Mouse (Mus musculus): ENCODE measurements around the gene Slc1a1.

DNA sequence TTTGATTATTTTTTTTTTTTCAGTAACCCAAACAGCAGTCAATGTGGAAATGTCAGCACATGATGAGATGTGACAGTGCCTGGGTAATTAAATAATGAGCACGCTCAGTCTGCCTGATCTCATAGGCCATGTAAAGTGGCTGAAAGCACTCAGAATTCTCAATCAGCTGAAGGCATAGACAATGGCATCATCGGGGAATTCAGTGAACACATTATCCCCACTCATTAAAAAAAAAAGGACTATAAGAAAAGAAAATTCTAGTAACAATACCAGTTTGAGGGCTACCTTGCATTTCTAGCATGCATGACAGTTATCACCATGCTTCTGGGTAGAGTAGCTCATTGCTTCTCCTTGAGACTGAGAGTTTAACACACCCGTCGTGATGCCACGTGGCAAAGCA, 116.4 kb downstream of the Slc1a1 start:
- TF ChIP-seq GATA1 (IDR thresholded peaks at IDR 0.05; ENCODE audit: low read length) (no peak), TAL1 (IDR thresholded peaks at IDR 0.05; ENCODE audit: low read length) (no peak)

Data from erythroblast, embryonic 14.5 days (primary cell).